Mouse (Mus musculus) CH12.LX (cell line): Measurements from ENCODE around the gene Pkn3. TPM values are rescaled to one million over a fixed set of nuclear protein-coding genes. Genes with fewer than 3 reads are reported as not detected.

Experiments
- DNase-seq: peaks from one replicate; pipeline ENCODE4 v3.0.0-alpha.2; 2013; ENCODE audit errors: extremely low read depth
- H3K27ac ChIP-seq: 2 replicates; pipeline ENCODE4 v1.5.1; 2012; ENCODE audit warnings: low read depth, mild to moderate bottlenecking, control low read depth, moderate library complexity; ENCODE audit not compliant: insufficient read depth
- H3K27me3 ChIP-seq: replicated peaks from 2 replicates; pipeline ENCODE3; 2012; ENCODE audit warnings: inconsistent platforms
- H3K36me3 ChIP-seq, 2 experiments: replicated peaks in 1 of 2; 2 replicates each; pipeline versions ENCODE3 to v1.6.1; 2012; ENCODE audit warnings: inconsistent platforms in 1 of 2, low read length in 1 of 2, mild to moderate bottlenecking in 1 of 2, mixed read lengths in 1 of 2, moderate library complexity in 1 of 2; ENCODE audit not compliant: control insufficient read depth in 1 of 2, insufficient read depth in 1 of 2
- H3K4me1 ChIP-seq, 2 experiments: 2 replicates each; pipeline ENCODE4 v1.6.1; 2012; ENCODE audit warnings: inconsistent platforms in 1 of 2, moderate library complexity in 1 of 2; ENCODE audit not compliant: insufficient read depth in 2 of 2, control insufficient read depth in 1 of 2
- H3K4me2 ChIP-seq: 2 replicates; pipeline ENCODE4 v1.6.1; 2012; ENCODE audit warnings: low read depth, mild to moderate bottlenecking, control low read depth; ENCODE audit not compliant: poor library complexity, insufficient read depth, severe bottlenecking
- H3K4me3 ChIP-seq, 3 experiments: fragments of 150-350 bp in 1 of 3; sonication (generic) in 1 of 3; replicated peaks in 1 of 3; 2 replicates each; pipeline versions ENCODE3 to v1.5.1; 2011 to 2012; ENCODE audit warnings: low read depth in 2 of 3, low read length in 2 of 3, mild to moderate bottlenecking in 2 of 3, moderate library complexity in 2 of 3, control low read depth in 1 of 3, improper control_type of control experiment in 1 of 3, inconsistent platforms in 1 of 3, mixed read lengths in 1 of 3; ENCODE audit not compliant: poor library complexity in 1 of 3
- H3K79me2 ChIP-seq: replicated peaks from 2 replicates; pipeline ENCODE4 v1.6.1; 2012; ENCODE audit warnings: mild to moderate bottlenecking, moderate library complexity; ENCODE audit not compliant: control insufficient read depth, poor library complexity, insufficient read depth, severe bottlenecking; ENCODE audit errors: extremely low read depth
- H3K9ac ChIP-seq: 2 replicates; pipeline ENCODE4 v1.6.1; 2012; ENCODE audit warnings: low read depth, mild to moderate bottlenecking, control low read depth, moderate library complexity; ENCODE audit not compliant: insufficient read depth
- H3K9me3 ChIP-seq: replicated peaks from 2 replicates; pipeline ENCODE3; 2012; ENCODE audit warnings: low read length, inconsistent platforms, mixed read lengths
- CHD2 ChIP-seq: IDR thresholded peaks from 2 replicates; pipeline ENCODE4 v1.6.1; 2011; ENCODE audit warnings: low read length, improper control_type of control experiment
- CTCF ChIP-seq, 2 experiments: IDR thresholded peaks in 1 of 2; conservative IDR thresholded peaks in 1 of 2; 2 replicates each; pipeline ENCODE4 v1.5.1; 2011 to 2012; ENCODE audit warnings: low read depth in 2 of 2, low read length in 2 of 2, improper control_type of control experiment in 1 of 2, inconsistent platforms in 1 of 2, mild to moderate bottlenecking in 1 of 2, moderate library complexity in 1 of 2
- E2F4 ChIP-seq: IDR thresholded peaks from 2 replicates; pipeline ENCODE4 v1.6.1; 2011; ENCODE audit warnings: low read depth, low read length, improper control_type of control experiment; ENCODE audit not compliant: insufficient replicate concordance
- ELF1 ChIP-seq: IDR thresholded peaks from 2 replicates; pipeline ENCODE4 v1.6.1; 2014; ENCODE audit warnings: low read depth, mild to moderate bottlenecking, inconsistent platforms, low read length, improper control_type of control experiment
- HCFC1 ChIP-seq: IDR thresholded peaks from 2 replicates; pipeline ENCODE4 v1.6.1; 2012; ENCODE audit warnings: low read depth, mild to moderate bottlenecking, inconsistent platforms, low read length, improper control_type of control experiment
- IRF4 ChIP-seq: IDR thresholded peaks from 2 replicates; pipeline ENCODE4 v1.6.1; 2014; ENCODE audit warnings: low read depth, mild to moderate bottlenecking, inconsistent platforms, low read length, improper control_type of control experiment
- KAT2A ChIP-seq: IDR thresholded peaks from 2 replicates; pipeline ENCODE4 v1.6.1; 2012; ENCODE audit warnings: low read length, improper control_type of control experiment, inconsistent platforms; ENCODE audit not compliant: insufficient replicate concordance
- MAFK ChIP-seq: IDR thresholded peaks from 2 replicates; pipeline ENCODE4 v1.6.1; 2011; ENCODE audit warnings: low read length, improper control_type of control experiment; ENCODE audit not compliant: insufficient replicate concordance
- MAX ChIP-seq: IDR thresholded peaks from 2 replicates; pipeline ENCODE4 v1.6.1; 2011; ENCODE audit warnings: low read length, improper control_type of control experiment
- MEF2A ChIP-seq: IDR thresholded peaks from 2 replicates; pipeline ENCODE4 v1.6.1; 2014; ENCODE audit warnings: low read depth, mild to moderate bottlenecking, inconsistent platforms, low read length, improper control_type of control experiment, borderline replicate concordance
- NRF1 ChIP-seq: IDR thresholded peaks from 2 replicates; pipeline ENCODE4 v1.6.1; 2014; ENCODE audit warnings: low read depth, mild to moderate bottlenecking, inconsistent platforms, low read length, improper control_type of control experiment, moderate library complexity
- PAX5 ChIP-seq: IDR thresholded peaks from 2 replicates; pipeline ENCODE4 v1.6.1; 2012; ENCODE audit warnings: low read length, inconsistent platforms, mixed read lengths
- POLR2A ChIP-seq: IDR thresholded peaks from 2 replicates; pipeline ENCODE4 v1.6.1; 2011; ENCODE audit warnings: low read depth, mild to moderate bottlenecking, improper control_type of control experiment, low read length
- RAD21 ChIP-seq: IDR thresholded peaks from 2 replicates; pipeline ENCODE4 v1.6.1; 2011; ENCODE audit warnings: low read depth, mild to moderate bottlenecking, low read length, improper control_type of control experiment, moderate library complexity
- SIN3A ChIP-seq: IDR thresholded peaks from 2 replicates; pipeline ENCODE4 v1.6.1; 2012; ENCODE audit warnings: low read length, improper control_type of control experiment, inconsistent platforms
- SMC3 ChIP-seq: IDR thresholded peaks from 2 replicates; pipeline ENCODE4 v1.6.1; 2011; ENCODE audit warnings: low read depth, low read length, improper control_type of control experiment
- TBP ChIP-seq: conservative IDR thresholded peaks from 2 replicates; pipeline ENCODE4 v1.6.1; 2011; ENCODE audit warnings: low read depth, low read length, improper control_type of control experiment
- TCF12 ChIP-seq: IDR thresholded peaks from 2 replicates; pipeline ENCODE4 v1.6.1; 2014; ENCODE audit warnings: low read depth, mild to moderate bottlenecking, inconsistent platforms, low read length, improper control_type of control experiment
- UBTF ChIP-seq: IDR thresholded peaks from 2 replicates; pipeline ENCODE4 v1.6.1; 2012; ENCODE audit warnings: low read depth, mild to moderate bottlenecking, inconsistent platforms, low read length, improper control_type of control experiment, moderate library complexity
- USF2 ChIP-seq: conservative IDR thresholded peaks from 2 replicates; pipeline ENCODE4 v1.6.1; 2011; ENCODE audit warnings: low read depth, low read length, improper control_type of control experiment
- ZC3H11A ChIP-seq: IDR thresholded peaks from 2 replicates; pipeline ENCODE4 v1.6.1; 2012; ENCODE audit warnings: low read depth, mild to moderate bottlenecking, inconsistent platforms, low read length, improper control_type of control experiment
- dilution Hi-C: fragments of 300-500 bp; cut with MboI; formaldehyde crosslinking; loops from 2 replicates; pipeline ENCODE4 v1.14.3; 2020; ENCODE audit warnings: low sequenced_read_pairs; ENCODE audit not compliant: extremely low pct_unique_long_range_greater_than_20kb, extremely low pct_ligation_motif_present
- in situ Hi-C: fragments of 300-500 bp; cut with MboI; formaldehyde crosslinking; loops from 3 replicates; pipeline ENCODE4 v1.14.3; 2019; ENCODE audit warnings: low sequenced_read_pairs, low pct_ligation_motif_present, low pct_unique_long_range_greater_than_20kb, mixed read lengths
- polyA plus RNA-seq: library from polyadenylated mRNA; unstranded; fragments of >175 nt; gene quantifications from 2 replicates; pipeline ENCODE4 v1.2.1, GENCODE M21; 2012; ENCODE audit warnings: low read depth; ENCODE audit not compliant: insufficient read length
- total RNA-seq, 2 experiments: library from RNA; depleted of rRNA; stranded (reverse); fragments of 300-350 nt in 1 of 2; fragments of >200 nt in 1 of 2; gene quantifications; 2 replicates each; pipeline ENCODE4 v1.2.3; 2012 to 2014

Pkn3 gene
- total and polyA plus RNA-seq, 3 experiments: 4.7 to 8.3 (median 6.7) TPM

DNA sequence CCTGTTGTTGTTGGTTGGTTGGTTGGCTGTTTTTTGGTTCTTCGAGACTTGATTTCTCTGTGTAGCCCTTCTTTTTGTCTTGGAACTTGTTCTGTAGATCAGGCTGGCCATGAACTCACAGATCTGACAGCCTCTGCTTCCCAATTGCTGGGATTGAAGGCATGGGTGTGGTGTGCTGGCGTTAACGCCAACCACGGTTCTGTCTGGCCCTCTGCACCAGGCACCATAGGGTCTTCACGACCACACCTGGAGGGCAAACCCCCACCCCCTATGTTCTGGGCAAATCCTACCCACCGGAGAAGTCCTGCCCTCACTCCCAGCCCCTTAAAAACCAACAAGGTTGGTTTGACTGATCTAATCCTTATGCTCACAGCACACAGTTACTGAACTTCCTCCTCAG is 525 bp upstream of the Pkn3 start:
- no peaks in the 10 kb centered on the region for H3K79me2 ChIP-seq
- no peak for TF ChIP-seq IRF4
- TF ChIP-seq SIN3A: no peak
- no peak for TF ChIP-seq UBTF
- no peak for TF ChIP-seq PAX5
- no peak for TF ChIP-seq KAT2A
- TF ChIP-seq ZC3H11A: no peak
- TF ChIP-seq ELF1: no peak
- TF ChIP-seq USF2: no peak
- TF ChIP-seq CHD2: no peak
- TF ChIP-seq NRF1: no peak
- no peak for TF ChIP-seq HCFC1
- no peak for TF ChIP-seq TCF12
- TF ChIP-seq RAD21: no peak
- TF ChIP-seq MAFK: no peak
- no peak for TF ChIP-seq E2F4
- no peak for TF ChIP-seq MEF2A
- TF ChIP-seq SMC3: no peak
- TF ChIP-seq CTCF (conservative IDR thresholded peaks at IDR 0.05 in 1 of 2, IDR thresholded peaks at IDR 0.05 in 1 of 2; ENCODE audit: low read depth in 2 of 2, low read length in 2 of 2): no peak
- no peak for TF ChIP-seq POLR2A
- no peak for TF ChIP-seq MAX
- in situ Hi-C loops (loop anchor here (5.0 kb wide), 1 partner anchor 35 kb away; no protein-coding TSS in a partner anchor), dilution Hi-C loops (no loop called here)
- H3K4me2 ChIP-seq: no peak overlapping the region
- H3K27me3 ChIP-seq: no peaks in the 10 kb centered on the region
- no peaks in the 10 kb centered on the region for H3K9me3 ChIP-seq
- peaks cover 7 to 15% of the 10 kb centered on the region in 2 experiments for H3K4me1 ChIP-seq
- peak overlapping the region in 2 of 3 experiments; percentile 66 to 68 for H3K4me3 ChIP-seq
- no peak overlapping the region; the same call in 1 of the 2 replicates for H3K9ac ChIP-seq
- peak overlapping the region; percentile 65 for H3K27ac ChIP-seq
- H3K36me3 ChIP-seq: peaks cover 13 to 45% of the 10 kb centered on the region in 2 experiments
- no peak for DNase-seq

DNA sequence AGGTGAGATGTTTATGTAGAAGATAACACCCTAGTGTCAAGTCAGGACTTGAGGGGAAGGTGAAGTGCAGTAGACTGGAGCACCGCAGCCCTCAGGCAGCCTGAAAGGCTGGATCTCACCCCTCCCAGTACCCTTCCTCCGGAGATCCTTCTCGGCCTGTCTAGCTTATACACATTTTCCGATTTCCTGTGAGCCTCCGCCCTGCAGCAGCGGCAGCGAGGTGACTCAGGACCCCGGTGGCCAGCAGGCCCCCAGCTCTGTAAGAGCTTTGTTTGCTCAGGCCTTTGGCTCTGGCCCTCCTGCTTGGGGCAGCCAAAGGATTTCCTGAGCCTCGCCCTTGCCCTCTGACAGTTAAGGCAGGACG is 847 bp downstream of the Pkn3 start:
- no peaks in the 10 kb centered on the region for H3K9me3 ChIP-seq
- peaks cover 7 to 15% of the 10 kb centered on the region in 2 experiments for H3K4me1 ChIP-seq
- in situ Hi-C loops: loop anchor here (5.0 kb wide), 1 partner anchor 36 kb away; no protein-coding TSS in a partner anchor
- no peak overlapping the region for H3K9ac ChIP-seq
- H3K36me3 ChIP-seq: peaks cover 4 to 42% of the 10 kb centered on the region in 2 experiments
- H3K4me3 ChIP-seq: peak overlapping the region in 2 of 3 experiments; percentile 28 to 68
- H3K27me3 ChIP-seq: no peaks in the 10 kb centered on the region
- dilution Hi-C loops: no loop called here
- no peak overlapping the region for H3K27ac ChIP-seq
- no peak overlapping the region for H3K4me2 ChIP-seq
- no peaks in the 10 kb centered on the region for H3K79me2 ChIP-seq
- no peak for DNase-seq
- TF ChIP-seq ELF1: no peak
- TF ChIP-seq UBTF: peak; percentile 25; the same call in 1 of the 2 replicates
- 0 out of 2 replicates have a peak, but pooled peaks have one; percentile 12 for TF ChIP-seq TBP
